Mouse (Mus musculus) lung, adult 2 months (tissue): ENCODE results near the gene Nusap1. TPM values are rescaled to one million over a fixed set of nuclear protein-coding genes. Genes with fewer than 3 reads are reported as not detected.

Experiments used
- DNase-seq: peaks from one replicate; pipeline ENCODE4 v3.0.0; 2022
- H3K4me1 ChIP-seq: fragments of 200-500 bp; 2 replicates; pipeline ENCODE4 v1.6.1; 2011; ENCODE audit warnings: low read length; ENCODE audit not compliant: control insufficient read depth, insufficient read depth
- H3K4me3 ChIP-seq: fragments of 200-500 bp; replicated peaks from 2 replicates; pipeline ENCODE3; 2011; ENCODE audit warnings: low read depth, mild to moderate bottlenecking, control low read depth, low read length; ENCODE audit errors: extremely low read depth
- CTCF ChIP-seq: fragments of 200-500 bp; IDR thresholded peaks from 2 replicates; pipeline ENCODE4 v1.5.1; 2011; ENCODE audit warnings: mild to moderate bottlenecking, low read length, control low read depth; ENCODE audit not compliant: insufficient read depth
- POLR2A ChIP-seq: fragments of 200-500 bp; IDR thresholded peaks from 2 replicates; pipeline ENCODE4 v1.6.1; 2011; ENCODE audit warnings: low read depth, mild to moderate bottlenecking, control low read depth, low read length, borderline replicate concordance; ENCODE audit errors: extremely low read depth
- WGBS: fragments of 180-500 bp; shearing (Covaris S2); methylation state at CpG from one replicate; pipeline ENCODE4 v1.1.7; 2018; 5-methylcytosine and 5-hydroxymethylcytosine counted together
- polyA plus RNA-seq: library from polyadenylated mRNA; depleted of rRNA; stranded (reverse); fragments of >200 nt; gene quantifications from 2 replicates; pipeline ENCODE4 v1.2.3, GENCODE M21; 2012; rRNA removed

The Nusap1 gene
- polyA plus RNA-seq, 1 experiment = 0.49 TPM

- DNase-seq = no peak
- H3K4me3 ChIP-seq = peak overlapping the region; percentile 97
- 0% methylated on average over 5 of the region's 5 CpGs for WGBS
- no peak for TF ChIP-seq POLR2A
- no peak for TF ChIP-seq CTCF
- H3K4me1 ChIP-seq = peaks cover 6% of the 10 kb centered on the region; the same call in 1 of the 2 replicates
Measured at GRCm38 (mm10) chr2:119675831-119676230, 57.7 kb downstream of the Nusap1 start.

- WGBS = 100% methylated on average over 2 of the region's 2 CpGs
- no peak for DNase-seq
- no peak for TF ChIP-seq POLR2A
- TF ChIP-seq CTCF = no peak
- H3K4me1 ChIP-seq = no peaks in the 10 kb centered on the region; the same call in 1 of the 2 replicates
- H3K4me3 ChIP-seq = no peak overlapping the region
Measured at GRCm38 (mm10) chr2:119683706-119684105, 65.6 kb downstream of the Nusap1 start.

- no peak for DNase-seq
- Histone ChIP-seq H3K4me3 (no peak overlapping the region), H3K4me1 (no peaks in the 10 kb centered on the region)
- 74% methylated on average over 9 of the region's 9 CpGs for WGBS
- TF ChIP-seq CTCF = no peak
- TF ChIP-seq POLR2A = no peak
Measured at GRCm38 (mm10) chr2:119692003-119692701, 74.1 kb downstream of the Nusap1 start.

- Histone ChIP-seq H3K4me1 (no peaks in the 10 kb centered on the region), H3K4me3 (no peak overlapping the region)
- TF ChIP-seq POLR2A (no peak), CTCF (no peak)
- no peak for DNase-seq
- WGBS = 73% methylated on average over 2 of the region's 2 CpGs
Measured at GRCm38 (mm10) chr2:119694826-119695225, 76.7 kb downstream of the Nusap1 start.

GRCm38 (mm10) chr2:119696111-119696510, 78.0 kb downstream of the Nusap1 start:
- no peak for DNase-seq
- H3K4me3 ChIP-seq = no peak overlapping the region
- TF ChIP-seq POLR2A = no peak
- no peak for TF ChIP-seq CTCF
- 42% methylated on average over 1 of the region's 1 CpGs for WGBS
- peaks cover 3% of the 10 kb centered on the region; the same call in 1 of the 2 replicates for H3K4me1 ChIP-seq

GRCm38 (mm10) chr2:119698472-119698871, 80.4 kb downstream of the Nusap1 start:
- DNase-seq = no peak
- Histone ChIP-seq H3K4me1 (peaks cover 3% of the 10 kb centered on the region; the same call in 1 of the 2 replicates), H3K4me3 (no peak overlapping the region)
- WGBS = 77% methylated on average over 2 of the region's 2 CpGs
- TF ChIP-seq CTCF (no peak), POLR2A (no peak)

- TF ChIP-seq POLR2A (no peak), CTCF (no peak)
- no peak for DNase-seq
- 98% methylated on average over 3 of the region's 3 CpGs for WGBS
- no peak overlapping the region for H3K4me3 ChIP-seq
- peaks cover 3% of the 10 kb centered on the region; the same call in 1 of the 2 replicates for H3K4me1 ChIP-seq
Measured at GRCm38 (mm10) chr2:119699962-119700361, 81.9 kb downstream of the Nusap1 start.

Other genes starting within 250 kb of the Nusap1 start
- gene Ino80, start 140.6 kb upstream of the Nusap1 start, polyA plus RNA-seq = 7.1 and 8.7 TPM in 2 replicates
- gene Exd1, start 70.7 kb upstream of the Nusap1 start, polyA plus RNA-seq = 0.36 and 0.78 TPM in 2 replicates
- gene Chp1, start 70.6 kb upstream of the Nusap1 start, polyA plus RNA-seq = 71.9 and 99.6 TPM in 2 replicates
- gene Oip5, start 171 bp downstream of the Nusap1 start, polyA plus RNA-seq = 0.81 and 1.3 TPM in 2 replicates
- gene Ndufaf1, start 44.5 kb downstream of the Nusap1 start, polyA plus RNA-seq = 1.7 and 4.6 TPM in 2 replicates
- 6.7 and 10.3 TPM in 2 replicates for gene Rtf1, start 56.8 kb downstream of the Nusap1 start, polyA plus RNA-seq
- 9.5 and 9.6 TPM in 2 replicates for gene Itpka, start 124.0 kb downstream of the Nusap1 start, polyA plus RNA-seq
- 3.9 and 4.2 TPM in 2 replicates for gene Ltk, start 142.1 kb downstream of the Nusap1 start, polyA plus RNA-seq
- gene Rpap1, start 169.2 kb downstream of the Nusap1 start, polyA plus RNA-seq = 21.6 and 24.5 TPM in 2 replicates
- gene Tyro3, start 179.4 kb downstream of the Nusap1 start, polyA plus RNA-seq = 11.8 and 16.4 TPM in 2 replicates